Mouse (Mus musculus) MEL (cell line): ENCODE data around the gene Chchd4.

ENCODE experiments used
- CHD1 ChIP-seq: IDR thresholded peaks from 2 replicates; pipeline ENCODE4 v1.6.1; 2012; ENCODE audit warnings: low read depth, mild to moderate bottlenecking, inconsistent platforms, low read length, improper control_type of control experiment
- POLR2A ChIP-seq, 2 experiments: IDR thresholded peaks; 2 replicates each; pipeline ENCODE4 v1.6.1; 2011 to 2012; ENCODE audit warnings: low read length in 2 of 2, mild to moderate bottlenecking in 2 of 2, control low read depth in 1 of 2, improper control_type of control experiment in 1 of 2, low read depth in 1 of 2, moderate library complexity in 1 of 2; ENCODE audit not compliant: control insufficient read depth in 1 of 2, insufficient read depth in 1 of 2, poor library complexity in 1 of 2
- TAL1 ChIP-seq: IDR thresholded peaks from 2 replicates; pipeline ENCODE4 v1.6.1; 2012; ENCODE audit warnings: mild to moderate bottlenecking, inconsistent platforms, low read length, moderate library complexity, mixed read lengths

- TF ChIP-seq TAL1: no peak
- no peak for TF ChIP-seq POLR2A (IDR thresholded peaks at IDR 0.05; ENCODE audit: control insufficient read depth in 1 of 2, insufficient read depth in 1 of 2, low read depth in 1 of 2, low read length in 2 of 2, poor library complexity in 1 of 2)
- no peak for TF ChIP-seq CHD1
These were observed 3.2 kb upstream of the Chchd4 start for GRCm38 (mm10) chr6:91476541-91476940.
